Mouse (Mus musculus) embryo, embryonic 9.5 days (tissue): ENCODE measurements around the gene Fastk.
"Not testable (repeated sequence)": the region's sequence is repeated elsewhere in the genome, so short reads cannot be mapped to it uniquely, and the experiment has no call there.

Experiments used
- DNase-seq: peaks from one replicate; pipeline ENCODE4 v3.0.0-alpha.2; 2017; ENCODE audit errors: extremely low spot score

Gene Fastk

GRCm38 (mm10) chr5:24424004-24424781 is 20.9 kb downstream of the Fastk start:
- DNase-seq = no peak

DNA sequence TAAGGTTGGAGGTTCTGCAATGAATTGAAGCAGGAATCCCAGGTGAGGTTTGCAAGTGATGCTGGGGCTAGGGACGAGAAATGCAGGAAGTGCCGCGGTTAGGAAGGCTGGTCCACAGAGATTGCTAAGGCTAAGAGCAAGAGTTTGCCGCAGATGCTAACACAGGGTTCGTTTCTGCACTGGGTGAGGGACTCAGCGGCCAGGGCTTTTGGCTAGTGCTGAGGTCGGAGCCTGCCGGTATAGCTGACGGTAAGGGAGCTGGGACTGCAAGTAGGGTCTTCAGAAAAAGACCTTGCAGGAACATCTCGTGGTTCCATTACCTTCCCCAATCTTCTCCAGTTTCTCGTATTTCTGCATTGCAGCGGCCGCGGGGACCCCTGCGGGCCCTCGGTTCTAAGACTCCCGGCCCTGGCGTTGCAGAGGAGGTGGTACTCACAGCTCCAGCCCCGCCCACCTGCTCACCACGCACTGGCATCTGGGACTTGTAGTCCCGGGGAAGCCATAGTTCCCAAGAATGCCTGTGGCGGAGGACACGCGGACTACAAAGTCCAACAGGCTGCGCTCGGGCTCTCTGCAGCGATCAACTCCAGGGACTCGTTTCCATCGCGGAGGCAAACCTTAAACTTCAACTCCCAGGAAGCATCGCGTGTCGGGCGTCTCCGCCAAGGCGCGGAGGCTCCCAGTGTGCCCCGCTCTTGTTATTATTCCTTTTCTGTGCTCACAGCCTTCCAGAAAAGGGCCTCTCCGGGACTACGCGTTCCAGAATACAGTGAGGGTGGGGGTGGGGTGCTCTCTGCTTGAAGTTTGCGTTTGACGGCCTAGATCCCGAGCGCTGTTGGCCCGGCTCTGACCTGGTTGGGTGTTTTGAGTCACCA is 21.7 kb downstream of the Fastk start, which contains the start of the genes Cdk5 and Slc4a2:
Gene Cdk5, minus strand, starts transcription at position 402 of the 875 bp plus-strand sequence.
Gene Slc4a2, plus strand, starts transcription at position 709 of the 875 bp plus-strand sequence.
- peak; percentile 97 for DNase-seq

DNA sequence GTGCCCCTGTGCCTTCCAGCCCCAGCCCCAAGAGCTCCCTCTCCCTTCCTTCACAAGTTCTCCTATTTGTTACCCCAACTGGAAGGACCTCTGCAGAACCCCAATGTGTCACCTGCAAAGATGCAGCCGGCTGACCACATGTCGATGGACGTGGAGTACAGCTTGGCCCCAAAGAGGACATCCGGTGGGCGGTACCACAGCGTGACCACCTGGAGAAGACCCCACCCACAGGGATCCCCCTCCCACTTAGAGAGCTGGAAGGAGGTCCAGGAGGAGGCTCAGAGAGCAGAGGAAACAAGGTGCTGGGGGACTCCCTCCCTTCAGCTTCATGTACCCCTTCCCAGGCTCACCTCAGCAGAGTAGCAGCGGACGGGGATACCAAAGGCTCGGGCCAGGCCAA is 24.7 kb downstream of the Fastk start:
- DNase-seq = no peak

DNA sequence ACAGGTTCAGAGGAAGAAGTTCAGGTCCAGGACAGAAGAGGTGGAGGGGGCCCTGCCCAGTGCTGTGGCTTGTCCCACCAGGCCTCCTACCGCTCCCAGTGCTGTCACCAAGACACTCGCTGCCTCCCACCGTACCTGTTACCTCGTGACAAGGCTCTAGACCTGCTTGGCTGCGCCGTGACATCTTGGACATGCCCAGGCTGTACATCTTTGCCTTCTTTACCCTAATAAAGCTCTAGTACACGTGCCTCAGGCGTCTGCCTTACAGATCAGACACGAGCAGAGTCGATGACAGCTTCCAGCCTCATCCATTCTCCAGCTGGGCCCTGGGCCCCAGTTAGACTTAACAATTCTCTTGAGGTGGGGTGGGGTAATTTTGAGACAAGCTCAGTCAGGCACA is 27.5 kb downstream of the Fastk start:
- no peak for DNase-seq

DNA sequence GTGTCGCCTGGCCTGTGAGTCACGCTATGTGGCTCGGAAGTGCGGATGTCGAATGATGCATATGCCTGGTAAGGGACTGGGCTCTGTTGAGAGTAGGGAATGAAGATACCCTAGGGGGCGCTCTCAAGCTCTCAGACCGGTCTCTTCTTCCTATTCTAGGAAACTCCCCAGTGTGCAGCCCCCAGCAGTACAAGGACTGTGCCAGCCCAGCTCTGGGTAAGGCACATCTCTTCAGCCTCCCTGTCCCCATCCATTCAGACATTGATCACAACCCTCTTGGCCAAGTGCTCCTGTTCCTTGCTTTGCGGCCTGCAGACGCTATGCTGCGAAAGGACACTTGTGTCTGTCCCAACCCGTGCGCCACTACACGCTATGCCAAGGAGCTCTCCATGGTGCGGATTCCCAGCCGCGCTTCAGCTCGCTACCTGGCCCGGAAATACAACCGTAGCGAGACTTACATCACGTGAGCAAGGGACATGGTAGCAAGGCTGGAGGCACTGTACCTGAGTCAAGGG is 28.8 kb downstream of the Fastk start:
- DNase-seq = peak; percentile 68

DNA sequence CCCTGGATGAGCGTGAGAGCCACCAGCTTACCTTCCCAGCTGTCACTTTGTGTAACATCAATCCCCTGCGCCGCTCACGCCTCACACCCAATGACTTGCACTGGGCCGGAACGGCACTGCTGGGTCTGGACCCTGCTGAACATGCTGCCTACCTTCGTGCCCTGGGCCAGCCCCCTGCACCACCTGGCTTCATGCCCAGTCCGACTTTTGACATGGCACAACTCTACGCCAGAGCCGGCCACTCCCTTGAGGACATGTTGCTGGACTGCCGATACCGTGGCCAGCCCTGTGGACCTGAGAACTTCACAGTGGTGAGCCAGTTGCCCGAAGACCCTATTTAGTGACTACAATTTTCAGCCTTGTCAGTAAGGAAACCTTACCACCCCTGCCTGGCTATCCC is 31.1 kb downstream of the Fastk start:
- no peak for DNase-seq

DNA sequence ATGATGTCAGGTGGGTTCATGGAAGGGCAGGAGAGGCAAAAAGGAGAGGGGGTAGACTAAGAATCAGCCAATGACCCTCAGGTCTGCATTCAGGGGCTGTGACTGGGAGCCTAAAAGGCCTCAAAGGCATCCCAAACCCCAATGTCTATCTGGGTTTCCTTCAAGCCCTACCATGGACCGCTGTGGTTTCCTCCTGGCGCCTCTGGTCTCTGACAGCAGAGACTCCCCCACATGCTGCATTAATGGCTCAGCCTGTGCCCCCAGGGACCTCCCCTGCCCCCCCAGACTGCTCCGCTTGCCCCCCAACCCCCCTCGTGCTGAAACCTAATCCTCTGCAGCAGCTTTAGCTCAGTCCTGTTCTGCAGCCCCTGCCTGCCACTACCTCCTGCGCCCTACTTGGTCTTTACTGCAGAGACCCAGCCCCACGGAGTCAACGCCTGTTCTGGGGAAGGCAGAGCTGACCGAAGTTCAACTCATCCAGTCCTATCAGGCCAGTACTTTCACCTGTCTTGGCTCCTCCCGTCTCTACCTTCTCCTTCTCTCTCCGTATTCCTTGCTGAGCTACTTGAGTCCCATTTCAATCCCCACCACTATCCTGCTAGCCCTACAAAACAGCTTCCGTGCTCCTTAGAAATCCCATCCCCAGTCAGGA is 31.9 kb downstream of the Fastk start, which contains the start of gene Asic3:
Gene Asic3, plus strand, starts transcription at position 351 of the 652 bp plus-strand sequence.
- no peak for DNase-seq

DNA sequence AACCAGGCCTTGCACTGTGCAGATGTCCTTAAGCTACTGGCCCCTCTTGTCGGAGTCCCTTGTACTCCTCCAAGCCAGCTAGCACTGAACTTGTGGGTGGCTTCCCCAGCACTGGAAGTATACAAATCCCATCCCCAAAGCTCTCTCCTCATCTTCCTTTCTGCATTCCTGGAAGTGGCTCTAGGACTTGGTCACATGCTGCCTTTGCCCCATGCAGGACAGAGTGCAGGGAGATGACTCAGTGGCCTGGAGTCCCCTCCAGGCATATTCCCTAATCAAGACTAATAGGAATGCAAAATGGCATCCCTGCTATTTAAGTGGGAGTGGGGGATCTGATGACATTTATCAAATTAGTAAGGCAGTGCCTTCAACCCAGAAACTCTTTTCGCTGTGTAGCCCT is 33.0 kb downstream of the Fastk start:
- DNase-seq = no peak

GRCm38 (mm10) chr5:24409466-24409865 is 35.6 kb downstream of the Fastk start:
- no peak for DNase-seq

DNA sequence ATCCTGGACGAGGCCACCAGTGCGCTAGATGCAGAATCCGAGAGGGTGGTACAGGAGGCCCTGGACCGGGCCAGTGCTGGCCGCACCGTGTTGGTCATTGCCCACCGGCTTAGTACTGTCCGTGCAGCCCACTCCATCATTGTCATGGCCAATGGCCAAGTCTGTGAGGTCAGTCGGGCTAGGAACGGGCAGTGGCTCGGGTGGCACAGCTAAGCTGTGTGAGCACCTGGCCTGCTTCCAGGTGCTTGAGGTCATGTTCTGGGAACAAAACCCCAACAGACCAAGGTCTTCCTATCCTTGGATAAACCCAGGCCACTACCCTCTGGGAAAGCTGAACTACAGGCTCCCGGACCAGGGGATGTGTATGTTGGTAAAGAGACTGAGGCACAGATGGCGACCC is 36.4 kb downstream of the Fastk start:
- DNase-seq = no peak

- no peak for DNase-seq
These were observed 39.7 kb downstream of the Fastk start for GRCm38 (mm10) chr5:24405389-24405876.

- DNase-seq = no peak
These were observed 40.3 kb downstream of the Fastk start for GRCm38 (mm10) chr5:24404594-24405360.

- no peak for DNase-seq
These were observed 43.1 kb downstream of the Fastk start for GRCm38 (mm10) chr5:24401969-24402368.

DNA sequence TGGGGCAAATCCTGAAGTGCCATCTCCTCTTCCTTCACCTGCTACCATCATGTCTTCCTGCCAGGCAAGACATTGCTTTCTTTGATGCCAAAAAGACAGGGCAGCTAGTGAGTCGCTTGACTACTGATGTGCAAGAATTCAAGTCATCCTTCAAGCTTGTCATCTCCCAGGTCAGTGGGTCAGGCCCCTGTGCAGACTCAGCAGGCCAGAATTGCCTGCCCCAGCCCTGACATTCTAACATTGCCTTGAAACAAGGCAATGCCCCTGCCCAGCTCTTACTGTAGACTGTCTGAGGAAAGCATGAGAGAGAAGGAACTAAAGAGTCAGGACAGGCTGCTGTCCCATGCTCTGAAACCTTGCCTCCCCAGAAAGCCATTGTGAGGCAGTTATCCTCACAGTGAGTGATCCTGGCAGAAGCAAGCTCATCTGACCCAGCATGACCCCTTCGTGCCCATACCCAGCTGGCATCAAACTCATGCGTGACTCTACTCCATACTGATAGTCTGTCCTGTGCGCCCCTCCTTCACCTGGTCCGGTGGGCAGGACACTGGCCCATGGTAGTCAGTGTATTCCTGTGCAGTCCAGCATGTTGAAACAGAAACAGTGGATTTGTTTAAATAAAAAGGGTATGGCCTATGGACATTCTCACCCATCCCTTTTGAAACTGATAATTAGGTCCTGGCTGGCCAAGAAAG is 44.0 kb downstream of the Fastk start:
- no peak for DNase-seq

- DNase-seq = no peak
These were observed 44.7 kb downstream of the Fastk start for GRCm38 (mm10) chr5:24400362-24400761.

- no peak for DNase-seq
These were observed 45.4 kb downstream of the Fastk start for GRCm38 (mm10) chr5:24399686-24400085.

DNA sequence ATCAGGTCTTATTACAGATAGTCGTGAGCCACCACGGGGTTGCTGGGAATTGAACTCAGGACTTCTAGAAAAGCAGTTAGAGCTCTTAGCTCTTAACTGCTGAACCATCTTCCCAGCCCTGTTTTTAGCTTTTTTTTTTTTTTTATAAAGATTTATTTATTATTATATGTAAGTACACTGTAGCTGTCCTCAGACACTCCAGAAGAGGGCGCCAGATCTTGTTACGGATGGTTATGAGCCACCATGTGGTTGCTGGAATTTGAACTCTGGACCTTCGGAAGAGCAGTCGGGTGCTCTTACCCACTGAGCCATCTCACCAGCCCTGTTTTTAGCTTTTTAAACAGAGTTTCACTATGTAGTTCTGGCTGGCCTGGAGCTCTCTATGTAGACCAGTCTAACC is 48.8 kb downstream of the Fastk start:
- DNase-seq = not testable (repeated sequence)

GRCm38 (mm10) chr5:24394165-24394894 is 50.8 kb downstream of the Fastk start:
- DNase-seq = peak; percentile 97

DNA sequence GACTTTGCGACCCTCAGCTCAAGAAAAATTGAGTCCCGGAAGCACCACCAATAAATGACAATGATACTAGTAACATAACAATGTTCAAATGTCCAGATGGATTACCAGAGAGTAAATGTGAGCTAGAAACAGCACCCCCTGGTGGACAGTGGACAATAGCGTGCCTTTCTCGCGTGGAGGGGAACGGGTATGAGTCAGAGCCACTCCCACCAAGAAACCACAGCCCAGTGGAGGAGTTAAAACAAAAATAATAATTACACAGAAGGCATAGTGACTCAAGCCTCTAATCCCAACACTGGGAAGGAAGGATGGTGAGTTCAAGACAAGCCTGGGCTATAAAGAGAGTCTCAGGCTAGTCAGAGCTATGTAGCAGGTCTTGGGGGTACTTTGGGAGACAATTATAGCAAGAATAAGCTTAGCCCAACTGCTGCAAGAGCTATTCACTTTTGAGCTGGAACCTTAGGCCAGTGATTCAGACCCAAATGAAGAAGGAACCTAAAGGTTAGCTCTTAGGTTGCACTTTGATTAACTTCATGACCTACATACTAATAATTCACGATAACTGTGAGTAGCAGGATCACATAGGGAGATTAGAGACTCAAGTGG is 51.6 kb downstream of the Fastk start, which contains the start of gene Abcb8:
Gene Abcb8, plus strand, starts transcription at position 272 of the 606 bp plus-strand sequence.
- DNase-seq = peak; percentile 71
